Mouse (Mus musculus) kidney, postnatal 0 days (tissue): ENCODE measurements around the gene Esrrg. TPM values are rescaled to one million over a fixed set of nuclear protein-coding genes. Genes with fewer than 3 reads are reported as not detected.

Experiments
- ATAC-seq: fragments of 200-750 bp; cut with Nextera tagmentation; replicated peaks from 2 replicates; pipeline ENCODE4 v1.8.0; 2017; ENCODE audit warnings: low read depth, moderate number of reproducible peaks, moderate TSS enrichment, moderate library complexity; ENCODE audit not compliant: low FRiP score
- DNase-seq: peaks from one replicate; pipeline ENCODE4 v3.0.0-alpha.2; 2016; ENCODE audit warnings: low spot score
- H3K27ac ChIP-seq: fragments of 300-500 bp; sonication (generic); 2 replicates; pipeline ENCODE4 v1.5.1; 2014; ENCODE audit warnings: mild to moderate bottlenecking
- H3K27me3 ChIP-seq: fragments of 300-500 bp; sonication (generic); 2 replicates; pipeline ENCODE4 v1.6.1; 2014; ENCODE audit warnings: low read length, mixed read lengths; ENCODE audit not compliant: insufficient read depth
- H3K36me3 ChIP-seq: fragments of 300-500 bp; sonication (generic); 2 replicates; pipeline ENCODE4 v1.6.1; 2014; ENCODE audit warnings: low read length, mixed read lengths; ENCODE audit not compliant: insufficient read depth
- H3K4me1 ChIP-seq: fragments of 300-500 bp; sonication (generic); replicated peaks from 2 replicates; pipeline ENCODE4 v1.6.1; 2014; ENCODE audit warnings: antibody characterized with exemption, low read length, mixed read lengths; ENCODE audit not compliant: insufficient read depth
- H3K4me2 ChIP-seq: fragments of 300-500 bp; sonication (generic); 2 replicates; pipeline ENCODE4 v1.6.1; 2014; ENCODE audit warnings: mild to moderate bottlenecking, low read length, moderate library complexity, mixed read lengths
- H3K4me3 ChIP-seq: fragments of 300-500 bp; sonication (generic); replicated peaks from 2 replicates; pipeline ENCODE4 v1.5.1; 2014; ENCODE audit warnings: low read depth, low read length
- H3K9ac ChIP-seq: fragments of 300-500 bp; sonication (generic); 2 replicates; pipeline ENCODE4 v1.6.1; 2014; ENCODE audit warnings: low read depth, low read length
- H3K9me3 ChIP-seq: fragments of 300-500 bp; sonication (generic); replicated peaks from 2 replicates; pipeline ENCODE4 v1.6.1; 2016; ENCODE audit warnings: low read length, inconsistent platforms, mixed read lengths
- CTCF ChIP-seq: IDR thresholded peaks from 2 replicates; pipeline ENCODE4 v1.5.1; 2016; ENCODE audit warnings: antibody characterized with exemption, low read depth, mild to moderate bottlenecking, moderate library complexity
- WGBS: fragments of 180-500 bp; shearing (Covaris S2); extraction: QIAGEN DNeasy Blood & Tissue Kit; methylation state at CpG from one replicate; pipeline ENCODE4 v1.1.7; 2014; 5-methylcytosine and 5-hydroxymethylcytosine counted together
- polyA plus RNA-seq: library from polyadenylated mRNA; unstranded; fragments of >200 nt; fragmentation: Nextera tagmentation; extraction: Ambion mirVana; gene quantifications from 2 replicates; pipeline ENCODE4 v1.2.1, GENCODE M21; 2015

Gene Esrrg
- polyA plus RNA-seq, 1 experiment from 2014 or later = 26.0 TPM

DNA sequence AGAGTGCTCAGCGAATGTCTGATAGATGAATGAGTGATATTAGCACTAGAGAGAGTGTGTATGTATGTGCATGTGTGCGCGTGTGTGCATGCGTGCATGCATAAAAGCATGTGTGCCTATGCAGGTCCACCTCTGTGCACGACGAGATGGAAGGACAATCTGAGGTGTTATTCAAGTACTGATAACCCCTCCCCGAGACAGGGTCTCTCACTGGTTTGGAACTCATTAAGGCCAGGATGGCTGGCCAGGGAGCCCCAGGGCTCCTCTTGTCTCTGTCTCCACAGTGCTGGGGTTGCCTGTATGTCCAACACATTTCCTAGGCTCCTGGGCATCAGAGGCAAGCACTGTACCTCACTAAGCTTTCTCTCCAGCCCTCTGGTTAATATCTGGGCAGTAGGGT, 128.7 kb downstream of the Esrrg start:
- Histone ChIP-seq H3K4me1 (no peaks in the 10 kb centered on the region), H3K27ac (no peak overlapping the region), H3K36me3 (no peaks in the 10 kb centered on the region), H3K9me3 (no peaks in the 10 kb centered on the region), H3K4me2 (no peak overlapping the region), H3K27me3 (no peaks in the 10 kb centered on the region), H3K4me3 (no peak overlapping the region), H3K9ac (no peak overlapping the region)
- DNase-seq (no peak), ATAC-seq (no peak)
- 75% methylated on average over 7 of the region's 7 CpGs for WGBS
- TF ChIP-seq CTCF = no peak

DNA sequence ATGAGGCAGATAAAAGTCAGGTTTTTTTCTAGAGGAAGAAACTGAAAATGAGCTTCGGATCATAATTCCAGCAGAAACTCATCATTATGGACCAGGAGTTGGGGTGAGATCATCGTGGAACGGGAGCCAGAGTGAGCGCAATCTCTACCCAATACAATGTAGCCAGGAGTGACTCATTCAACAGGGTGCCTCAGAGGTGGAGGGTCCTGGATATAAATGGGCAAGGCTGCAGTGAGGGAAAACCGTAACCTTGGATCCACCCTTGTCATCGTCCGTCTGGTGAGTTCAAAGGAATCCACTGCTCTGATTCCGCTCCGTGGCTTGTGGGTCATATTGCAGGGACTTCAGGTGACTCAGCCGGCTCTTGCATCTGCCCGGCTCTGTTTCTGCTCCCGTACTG, 131.9 kb downstream of the Esrrg start:
- Histone ChIP-seq H3K4me3 (no peak overlapping the region), H3K36me3 (no peaks in the 10 kb centered on the region), H3K4me2 (no peak overlapping the region), H3K9ac (no peak overlapping the region), H3K9me3 (no peaks in the 10 kb centered on the region), H3K27ac (no peak overlapping the region), H3K4me1 (no peaks in the 10 kb centered on the region), H3K27me3 (no peaks in the 10 kb centered on the region)
- no peak for ATAC-seq
- WGBS = 62% methylated on average over 12 of the region's 12 CpGs
- DNase-seq = no peak
- TF ChIP-seq CTCF = no peak

- ATAC-seq (no peak), DNase-seq (no peak)
- TF ChIP-seq CTCF = no peak
- no peak overlapping the region for H3K4me3 ChIP-seq
- H3K27ac ChIP-seq = no peak overlapping the region
- H3K4me2 ChIP-seq = no peak overlapping the region
- no peaks in the 10 kb centered on the region for H3K27me3 ChIP-seq
- no peaks in the 10 kb centered on the region for H3K4me1 ChIP-seq
- no peak overlapping the region for H3K9ac ChIP-seq
- no peaks in the 10 kb centered on the region for H3K9me3 ChIP-seq
- no peaks in the 10 kb centered on the region for H3K36me3 ChIP-seq
- 90% methylated on average over 7 of the region's 7 CpGs for WGBS
Measured at GRCm38 (mm10) chr1:187741306-187741705, 132.7 kb downstream of the Esrrg start.

DNA sequence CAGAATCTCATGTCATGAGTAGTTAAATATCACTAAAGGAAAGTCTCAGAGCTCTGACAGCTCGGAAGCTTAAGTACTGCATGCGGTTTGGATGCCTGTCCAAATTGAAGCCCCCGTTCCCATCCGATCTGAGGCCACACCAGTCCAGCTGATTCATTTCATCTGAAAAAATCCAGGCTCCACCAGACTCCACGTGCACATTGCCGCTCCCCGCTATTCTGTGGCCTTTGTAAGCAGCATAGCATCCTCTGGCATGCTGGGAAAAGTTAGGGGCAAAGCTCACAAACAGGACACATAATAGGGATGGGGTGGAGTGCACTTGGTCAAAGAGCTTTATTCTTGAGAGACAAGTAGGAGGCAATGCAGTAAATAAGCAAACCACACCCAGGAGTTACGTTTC, 133.5 kb downstream of the Esrrg start:
- H3K9me3 ChIP-seq = no peaks in the 10 kb centered on the region
- no peak overlapping the region for H3K9ac ChIP-seq
- no peaks in the 10 kb centered on the region for H3K36me3 ChIP-seq
- H3K4me3 ChIP-seq = no peak overlapping the region
- 63% methylated on average over 8 of the region's 8 CpGs for WGBS
- DNase-seq (peak; percentile 16), ATAC-seq (no peak)
- H3K4me2 ChIP-seq = no peak overlapping the region
- H3K27me3 ChIP-seq = no peaks in the 10 kb centered on the region
- TF ChIP-seq CTCF = no peak
- no peak overlapping the region for H3K27ac ChIP-seq
- H3K4me1 ChIP-seq = no peaks in the 10 kb centered on the region

- WGBS = 74% methylated on average over 3 of the region's 3 CpGs
- Histone ChIP-seq H3K4me1 (no peaks in the 10 kb centered on the region), H3K4me3 (no peak overlapping the region)
Measured at GRCm38 (mm10) chr1:187749294-187749693, 140.7 kb downstream of the Esrrg start.

GRCm38 (mm10) chr1:187749931-187750330, 141.3 kb downstream of the Esrrg start:
- DNase-seq = no peak
- H3K4me3 ChIP-seq = no peak overlapping the region
- no peaks in the 10 kb centered on the region for H3K9me3 ChIP-seq
- H3K4me1 ChIP-seq = no peaks in the 10 kb centered on the region
- ATAC-seq = no peak
- no peak overlapping the region for H3K9ac ChIP-seq
- H3K27ac ChIP-seq = no peak overlapping the region
- 56% methylated on average over 5 of the region's 5 CpGs for WGBS
- no peaks in the 10 kb centered on the region for H3K36me3 ChIP-seq
- TF ChIP-seq CTCF = no peak
- H3K4me2 ChIP-seq = no peak overlapping the region
- H3K27me3 ChIP-seq = no peaks in the 10 kb centered on the region

More at GRCm38 (mm10) chr1:187749294-187749693, 140.7 kb downstream of the Esrrg start:
- Histone ChIP-seq H3K27ac (no peak overlapping the region), H3K36me3 (no peaks in the 10 kb centered on the region), H3K27me3 (no peaks in the 10 kb centered on the region), H3K9me3 (no peaks in the 10 kb centered on the region), H3K9ac (no peak overlapping the region), H3K4me2 (no peak overlapping the region)
- DNase-seq (no peak), ATAC-seq (no peak)
- no peak for TF ChIP-seq CTCF

DNA sequence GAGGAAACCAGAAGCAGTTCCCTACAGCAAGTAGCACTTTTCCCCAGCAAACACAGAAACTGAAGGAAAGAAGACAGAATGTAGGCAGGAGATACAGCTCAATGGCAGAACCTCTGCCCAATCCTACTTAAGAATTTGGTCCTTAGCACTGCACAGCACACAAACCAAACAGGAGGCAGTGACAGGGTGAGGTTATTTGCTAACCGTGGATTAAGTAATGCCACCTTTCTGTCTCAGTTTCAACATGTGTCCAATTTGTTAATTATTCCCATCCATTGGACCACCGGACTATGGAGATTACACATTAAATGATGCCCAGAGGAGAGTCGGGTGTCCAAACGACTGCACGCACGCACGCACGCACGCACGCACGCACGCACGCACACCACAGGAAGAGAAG, 146.9 kb downstream of the Esrrg start:
- Histone ChIP-seq H3K36me3 (no peaks in the 10 kb centered on the region), H3K4me3 (no peak overlapping the region), H3K27ac (no peak overlapping the region), H3K9me3 (no peaks in the 10 kb centered on the region), H3K27me3 (no peaks in the 10 kb centered on the region), H3K9ac (no peak overlapping the region), H3K4me1 (0 out of 2 replicates have a peak, but pooled peaks cover 4% of the 10 kb centered on the region), H3K4me2 (no peak overlapping the region)
- peak; percentile 33; the same call in 1 of the 2 replicates for ATAC-seq
- peak; percentile 9 for DNase-seq
- 72% methylated on average over 13 of the region's 13 CpGs for WGBS
- no peak for TF ChIP-seq CTCF
